Mouse (Mus musculus) heart, embryonic 10.5 days (tissue): ENCODE results near the gene Atp5l. TPM values are rescaled to one million over a fixed set of nuclear protein-coding genes. Genes with fewer than 3 reads are reported as not detected.

Experiments used
- DNase-seq: peaks from one replicate; pipeline ENCODE4 v3.0.0-alpha.2; 2017; ENCODE audit warnings: low spot score
- H3K27ac ChIP-seq: fragments of 300-500 bp; sonication (generic); 2 replicates; pipeline ENCODE4 v1.5.1; 2016; ENCODE audit warnings: mild to moderate bottlenecking
- H3K27me3 ChIP-seq: fragments of 300-500 bp; sonication (generic); 2 replicates; pipeline ENCODE4 v1.6.1; 2016; ENCODE audit warnings: mild to moderate bottlenecking; ENCODE audit not compliant: poor library complexity, insufficient read depth, severe bottlenecking
- H3K36me3 ChIP-seq: fragments of 300-500 bp; sonication (generic); 2 replicates; pipeline ENCODE4 v1.6.1; 2016; ENCODE audit warnings: mild to moderate bottlenecking, moderate library complexity
- H3K4me1 ChIP-seq: fragments of 300-500 bp; sonication (generic); 2 replicates; pipeline ENCODE4 v1.6.1; 2016; ENCODE audit warnings: mild to moderate bottlenecking
- H3K4me3 ChIP-seq: fragments of 300-500 bp; sonication (generic); 2 replicates; pipeline ENCODE4 v1.5.1; 2016; ENCODE audit warnings: mild to moderate bottlenecking, moderate library complexity
- H3K9me3 ChIP-seq: fragments of 300-500 bp; sonication (generic); 2 replicates; pipeline ENCODE4 v1.6.1; 2016; ENCODE audit warnings: mild to moderate bottlenecking, moderate library complexity
- WGBS: fragments of 180-500 bp; shearing (Covaris S2); methylation state at CpG from one replicate; pipeline ENCODE4 v1.1.7; 2016; 5-methylcytosine and 5-hydroxymethylcytosine counted together
- polyA plus RNA-seq: library from polyadenylated mRNA; unstranded; fragments of >200 nt; fragmentation: Nextera tagmentation; extraction: Ambion mirVana; gene quantifications from 2 replicates; pipeline ENCODE4 v1.2.1, GENCODE M21; 2016

Atp5l gene
- polyA plus RNA-seq, 1 experiment from 2014 or later = 722 TPM

- DNase-seq = no peak
- Histone ChIP-seq H3K9me3 (no peaks in the 10 kb centered on the region), H3K27ac (peak overlapping the region; percentile 96), H3K4me3 (peak overlapping the region; percentile 99), H3K4me1 (0 out of 2 replicates have a peak, but pooled peaks cover 3% of the 10 kb centered on the region), H3K27me3 (no peaks in the 10 kb centered on the region), H3K36me3 (peaks cover 8% of the 10 kb centered on the region; the same call in 1 of the 2 replicates)
- under 1% methylated on average over 8 of the region's 8 CpGs for WGBS
Observed at GRCm38 (mm10) chr9:44921123-44921468, 554 bp upstream of the Atp5l start.

DNA sequence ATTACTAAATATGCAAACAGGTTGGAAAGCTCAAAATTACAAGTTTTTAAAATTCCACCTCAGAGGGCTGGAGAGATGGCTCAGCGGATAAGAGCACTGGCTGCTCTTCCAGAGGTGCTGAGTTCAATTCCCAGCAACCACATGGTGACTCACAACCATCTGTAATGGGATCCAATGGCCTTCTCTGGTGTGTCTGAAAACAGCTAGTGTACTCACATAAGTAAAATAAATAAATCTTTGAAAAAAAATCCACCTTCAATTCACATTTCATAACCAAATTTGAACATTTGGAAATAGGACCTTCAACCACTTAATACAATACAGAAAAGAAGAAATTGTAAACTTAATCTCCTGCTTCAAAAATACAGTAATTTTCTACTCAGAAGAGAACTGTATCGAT lies 936 bp downstream of the Atp5l start:
- WGBS = 25% methylated on average over 2 of the region's 2 CpGs
- peak overlapping the region; percentile 96; the same call in 1 of the 2 replicates for H3K27ac ChIP-seq
- 0 out of 2 replicates have a peak, but pooled peaks cover 6% of the 10 kb centered on the region for H3K4me1 ChIP-seq
- no peaks in the 10 kb centered on the region for H3K27me3 ChIP-seq
- H3K4me3 ChIP-seq = peak overlapping the region; percentile 99
- no peak for DNase-seq
- no peaks in the 10 kb centered on the region for H3K9me3 ChIP-seq
- 0 out of 2 replicates have a peak, but pooled peaks cover 5% of the 10 kb centered on the region for H3K36me3 ChIP-seq

DNA sequence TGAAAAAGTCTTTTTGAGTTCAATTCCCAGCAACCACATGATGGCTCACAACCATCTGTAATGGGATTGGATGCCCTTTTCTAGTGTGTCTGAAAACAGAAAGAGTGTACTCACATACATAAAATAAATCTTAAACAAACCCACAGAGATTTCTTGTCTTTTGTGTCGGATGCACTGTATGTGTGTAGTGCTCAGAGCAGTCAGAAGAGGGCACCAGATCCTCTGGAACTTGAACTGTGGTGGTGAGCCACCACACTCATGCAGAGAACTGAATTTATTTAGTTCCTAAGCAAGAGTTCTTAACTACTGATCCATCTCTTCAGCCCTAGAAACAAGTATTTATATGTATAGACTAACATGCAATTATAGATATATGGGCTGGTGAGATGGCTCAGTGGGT lies 4.3 kb downstream of the Atp5l start:
- no peaks in the 10 kb centered on the region for H3K9me3 ChIP-seq
- H3K4me1 ChIP-seq = 0 out of 2 replicates have a peak, but pooled peaks cover 6% of the 10 kb centered on the region
- peaks cover 23% of the 10 kb centered on the region for H3K36me3 ChIP-seq
- no peak for DNase-seq
- no peak overlapping the region for H3K27ac ChIP-seq
- H3K4me3 ChIP-seq = no peak overlapping the region
- no peaks in the 10 kb centered on the region for H3K27me3 ChIP-seq
- 73% methylated on average over 1 of the region's 1 CpGs for WGBS

GRCm38 (mm10) chr9:44914706-44915105 lies 5.8 kb downstream of the Atp5l start:
- Histone ChIP-seq H3K27me3 (no peaks in the 10 kb centered on the region), H3K27ac (no peak overlapping the region), H3K4me1 (0 out of 2 replicates have a peak, but pooled peaks cover 6% of the 10 kb centered on the region), H3K36me3 (peaks cover 37% of the 10 kb centered on the region), H3K9me3 (no peaks in the 10 kb centered on the region), H3K4me3 (no peak overlapping the region)
- 56% methylated on average over 4 of the region's 4 CpGs for WGBS
- no peak for DNase-seq

DNA sequence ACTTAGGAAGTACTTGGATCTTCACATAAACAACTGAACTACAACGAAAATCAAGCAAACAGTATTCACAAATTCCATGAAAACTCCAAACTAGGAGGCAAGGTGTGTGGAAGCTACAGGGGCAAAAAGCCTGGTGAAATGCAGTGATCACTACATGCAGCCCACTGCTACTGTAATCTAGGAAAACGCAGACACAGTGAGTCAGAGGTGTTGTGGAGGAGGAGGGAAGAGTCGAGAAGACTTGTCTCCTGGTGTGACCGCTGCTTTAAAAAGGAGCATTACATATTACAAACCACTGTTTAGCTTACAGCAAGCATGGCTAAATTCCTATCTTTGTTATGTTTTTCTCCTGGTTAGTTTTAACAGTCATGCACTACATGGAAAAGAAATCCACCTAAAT lies 9.2 kb downstream of the Atp5l start:
- Histone ChIP-seq H3K4me3 (no peak overlapping the region), H3K4me1 (0 out of 2 replicates have a peak, but pooled peaks cover 3% of the 10 kb centered on the region), H3K9me3 (no peaks in the 10 kb centered on the region), H3K27me3 (no peaks in the 10 kb centered on the region), H3K27ac (no peak overlapping the region), H3K36me3 (peaks cover 32% of the 10 kb centered on the region)
- 86% methylated on average over 4 of the region's 4 CpGs for WGBS
- DNase-seq = no peak

- Histone ChIP-seq H3K27ac (no peak overlapping the region), H3K4me3 (no peak overlapping the region), H3K4me1 (no peaks in the 10 kb centered on the region; the same call in 1 of the 2 replicates), H3K27me3 (no peaks in the 10 kb centered on the region), H3K36me3 (peaks cover 8% of the 10 kb centered on the region), H3K9me3 (no peaks in the 10 kb centered on the region)
- WGBS = 54% methylated on average over 4 of the region's 4 CpGs
- no peak for DNase-seq
Observed at GRCm38 (mm10) chr9:44905620-44906019, 14.9 kb downstream of the Atp5l start.

DNA sequence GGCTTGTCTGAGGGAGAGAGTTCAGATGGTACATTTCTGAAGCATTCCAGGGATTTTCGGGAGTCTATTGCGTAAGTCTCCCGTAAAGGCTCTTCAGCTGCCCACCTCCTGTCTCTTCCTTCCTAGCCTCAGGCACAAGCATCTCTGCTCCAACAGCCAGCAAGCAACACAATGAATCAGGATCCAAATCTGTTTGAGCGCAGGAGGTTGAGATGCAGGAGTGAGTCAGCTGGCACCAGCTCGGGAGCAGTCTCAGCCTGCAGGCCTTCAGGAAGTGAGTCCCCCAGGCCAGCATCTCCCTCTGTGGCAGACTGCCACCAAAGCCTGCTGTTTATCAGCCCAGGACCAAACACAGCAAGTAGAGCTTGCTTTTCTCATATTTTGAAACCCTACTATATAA lies 15.6 kb downstream of the Atp5l start:
- 59% methylated on average over 5 of the region's 5 CpGs for WGBS
- Histone ChIP-seq H3K4me3 (no peak overlapping the region), H3K27me3 (no peaks in the 10 kb centered on the region), H3K4me1 (no peaks in the 10 kb centered on the region; the same call in 1 of the 2 replicates), H3K9me3 (no peaks in the 10 kb centered on the region), H3K27ac (no peak overlapping the region), H3K36me3 (peaks cover 2% of the 10 kb centered on the region; the same call in 1 of the 2 replicates)
- DNase-seq = no peak

GRCm38 (mm10) chr9:44903856-44904255 lies 16.7 kb downstream of the Atp5l start:
- H3K36me3 ChIP-seq = no peaks in the 10 kb centered on the region
- H3K27ac ChIP-seq = no peak overlapping the region
- WGBS = 76% methylated on average over 4 of the region's 4 CpGs
- no peaks in the 10 kb centered on the region for H3K27me3 ChIP-seq
- DNase-seq = no peak
- H3K4me1 ChIP-seq = no peaks in the 10 kb centered on the region; the same call in 1 of the 2 replicates
- H3K9me3 ChIP-seq = no peaks in the 10 kb centered on the region
- no peak overlapping the region for H3K4me3 ChIP-seq

GRCm38 (mm10) chr9:44900402-44900801 lies 20.1 kb downstream of the Atp5l start:
- Histone ChIP-seq H3K36me3 (no peaks in the 10 kb centered on the region), H3K4me3 (no peak overlapping the region), H3K4me1 (no peaks in the 10 kb centered on the region; the same call in 1 of the 2 replicates), H3K9me3 (no peaks in the 10 kb centered on the region), H3K27ac (no peak overlapping the region), H3K27me3 (no peaks in the 10 kb centered on the region)
- WGBS = 62% methylated on average over 4 of the region's 4 CpGs
- no peak for DNase-seq

DNA sequence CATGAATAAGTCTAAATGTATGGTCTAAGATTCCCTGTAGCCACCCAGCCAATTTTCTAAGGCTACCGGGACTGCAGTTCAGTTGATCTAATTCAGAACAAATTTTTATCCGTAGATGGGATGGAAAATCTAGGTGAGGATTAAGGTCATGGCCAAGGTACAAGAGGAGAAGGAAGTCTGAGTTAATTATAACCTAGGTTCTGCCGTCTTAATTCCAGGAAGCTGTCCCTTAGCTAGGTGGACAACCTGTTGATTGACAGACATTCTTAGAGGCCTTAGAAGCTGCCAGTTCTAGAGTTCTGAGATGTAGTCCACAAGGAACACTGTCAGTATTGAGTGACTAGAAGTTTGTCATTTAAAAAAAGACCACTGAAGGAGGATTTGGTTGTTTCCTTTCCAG lies 20.8 kb downstream of the Atp5l start:
- Histone ChIP-seq H3K4me1 (no peaks in the 10 kb centered on the region), H3K4me3 (no peak overlapping the region), H3K36me3 (no peaks in the 10 kb centered on the region), H3K27ac (no peak overlapping the region), H3K27me3 (no peaks in the 10 kb centered on the region), H3K9me3 (no peaks in the 10 kb centered on the region)
- no peak for DNase-seq
- WGBS = 71% methylated on average over 3 of the region's 3 CpGs

- no peak overlapping the region for H3K4me3 ChIP-seq
- H3K36me3 ChIP-seq = no peaks in the 10 kb centered on the region
- no peak overlapping the region for H3K27ac ChIP-seq
- H3K4me1 ChIP-seq = 0 out of 2 replicates have a peak, but pooled peaks cover 2% of the 10 kb centered on the region
- no peak for DNase-seq
- H3K27me3 ChIP-seq = no peaks in the 10 kb centered on the region
- 61% methylated on average over 4 of the region's 4 CpGs for WGBS
- no peaks in the 10 kb centered on the region for H3K9me3 ChIP-seq
Observed at GRCm38 (mm10) chr9:44897024-44897423, 23.5 kb downstream of the Atp5l start.

DNA sequence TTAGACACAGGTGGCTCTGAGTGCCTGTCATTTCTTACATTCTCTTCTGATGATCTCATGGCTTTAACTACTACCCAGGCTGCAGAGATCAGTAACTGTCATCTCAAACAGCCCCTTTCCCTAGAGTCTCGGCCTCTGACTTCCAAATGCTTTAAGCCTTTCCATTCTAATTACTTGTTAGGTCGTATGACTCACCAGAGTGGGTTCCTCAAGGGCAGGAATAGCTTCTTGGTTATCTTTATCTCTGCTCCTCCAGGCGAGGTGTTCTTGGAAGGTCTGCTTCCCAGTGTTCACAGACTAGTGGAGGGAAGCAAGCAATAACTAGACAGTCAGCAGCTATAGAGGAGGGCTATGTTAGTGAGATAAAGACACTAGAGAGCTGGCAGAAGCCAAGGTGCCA lies 27.9 kb downstream of the Atp5l start:
- Histone ChIP-seq H3K36me3 (no peaks in the 10 kb centered on the region), H3K27me3 (no peaks in the 10 kb centered on the region), H3K9me3 (no peaks in the 10 kb centered on the region), H3K27ac (no peak overlapping the region), H3K4me3 (no peak overlapping the region), H3K4me1 (0 out of 2 replicates have a peak, but pooled peaks cover 2% of the 10 kb centered on the region)
- no peak for DNase-seq
- WGBS = 32% methylated on average over 3 of the region's 3 CpGs

- Histone ChIP-seq H3K36me3 (no peaks in the 10 kb centered on the region), H3K4me3 (no peak overlapping the region), H3K27ac (no peak overlapping the region), H3K4me1 (0 out of 2 replicates have a peak, but pooled peaks cover 2% of the 10 kb centered on the region), H3K27me3 (no peaks in the 10 kb centered on the region), H3K9me3 (no peaks in the 10 kb centered on the region)
- no peak for DNase-seq
- 82% methylated on average over 6 of the region's 6 CpGs for WGBS
Observed at GRCm38 (mm10) chr9:44891210-44891609, 29.3 kb downstream of the Atp5l start.

- Histone ChIP-seq H3K4me1 (0 out of 2 replicates have a peak, but pooled peaks cover 2% of the 10 kb centered on the region), H3K27me3 (no peaks in the 10 kb centered on the region), H3K4me3 (no peak overlapping the region), H3K27ac (no peak overlapping the region), H3K9me3 (no peaks in the 10 kb centered on the region), H3K36me3 (no peaks in the 10 kb centered on the region)
- WGBS = 30% methylated on average over 2 of the region's 2 CpGs
- no peak for DNase-seq
Observed at GRCm38 (mm10) chr9:44890122-44890521, 30.4 kb downstream of the Atp5l start.
